Mouse (Mus musculus) lung, embryonic 15.5 days (tissue): ENCODE results near the gene Cnr2. TPM values are rescaled to one million over a fixed set of nuclear protein-coding genes. Genes with fewer than 3 reads are reported as not detected.

Experiments
- ATAC-seq: fragments of 200-750 bp; cut with Nextera tagmentation; 2 replicates; pipeline ENCODE4 v1.8.0; 2017; ENCODE audit warnings: moderate number of reproducible peaks, borderline replicate concordance; ENCODE audit not compliant: low FRiP score, low TSS enrichment; ENCODE audit errors: extremely low read depth
- H3K27ac ChIP-seq: fragments of 300-500 bp; sonication (generic); 2 replicates; pipeline ENCODE4 v1.5.1; 2015; ENCODE audit warnings: moderate library complexity, mild to moderate bottlenecking, inconsistent platforms
- H3K27me3 ChIP-seq: fragments of 300-500 bp; sonication (generic); 2 replicates; pipeline ENCODE4 v1.6.1; 2015; ENCODE audit warnings: inconsistent platforms
- H3K36me3 ChIP-seq: fragments of 300-500 bp; sonication (generic); 2 replicates; pipeline ENCODE4 v1.6.1; 2015; ENCODE audit warnings: inconsistent platforms
- H3K4me1 ChIP-seq: fragments of 300-500 bp; sonication (generic); 2 replicates; pipeline ENCODE4 v1.6.1; 2015; ENCODE audit warnings: inconsistent platforms
- H3K4me2 ChIP-seq: fragments of 300-500 bp; sonication (generic); 2 replicates; pipeline ENCODE4 v1.6.1; 2015; ENCODE audit warnings: inconsistent platforms, mild to moderate bottlenecking, moderate library complexity
- H3K4me3 ChIP-seq: fragments of 300-500 bp; sonication (generic); 2 replicates; pipeline ENCODE4 v1.5.1; 2015; ENCODE audit warnings: mild to moderate bottlenecking, inconsistent platforms
- H3K9ac ChIP-seq: fragments of 300-500 bp; sonication (generic); 2 replicates; pipeline ENCODE4 v1.6.1; 2015; ENCODE audit warnings: inconsistent platforms
- H3K9me3 ChIP-seq: fragments of 300-500 bp; sonication (generic); 2 replicates; pipeline ENCODE4 v1.6.1; 2016; ENCODE audit warnings: inconsistent platforms
- WGBS: fragments of 180-500 bp; shearing (Covaris S2); methylation state at CpG from one replicate; pipeline ENCODE4 v1.1.7; 2015; 5-methylcytosine and 5-hydroxymethylcytosine counted together
- polyA plus RNA-seq: library from polyadenylated mRNA; unstranded; fragments of >200 nt; fragmentation: Nextera tagmentation; extraction: Ambion mirVana; gene quantifications from 2 replicates; pipeline ENCODE4 v1.2.1, GENCODE M21; 2015

Gene Cnr2
- polyA plus RNA-seq, 1 experiment from 2014 or later: 0.80 TPM

- H3K4me1 ChIP-seq: peaks cover 17% of the 10 kb centered on the region
- no peaks in the 10 kb centered on the region for H3K27me3 ChIP-seq
- H3K9me3 ChIP-seq: no peaks in the 10 kb centered on the region
- 87% methylated on average over 5 of the region's 5 CpGs for WGBS
- no peak overlapping the region for H3K27ac ChIP-seq
- H3K36me3 ChIP-seq: peaks cover 22% of the 10 kb centered on the region
- no peak overlapping the region for H3K4me2 ChIP-seq
- H3K4me3 ChIP-seq: no peak overlapping the region
- H3K9ac ChIP-seq: no peak overlapping the region
- ATAC-seq: no peak
Observed at GRCm38 (mm10) chr4:135961709-135962108, 66.5 kb downstream of the Cnr2 start.

- H3K4me1 ChIP-seq: peaks cover 17% of the 10 kb centered on the region
- no peaks in the 10 kb centered on the region for H3K9me3 ChIP-seq
- H3K4me2 ChIP-seq: peak overlapping the region; percentile 94; the same call in 1 of the 2 replicates
- 78% methylated on average over 7 of the region's 7 CpGs for WGBS
- 0 out of 2 replicates have a peak overlapping the region, but pooled peaks have one; percentile 89 for H3K4me3 ChIP-seq
- H3K27ac ChIP-seq: 0 out of 2 replicates have a peak overlapping the region, but pooled peaks have one; percentile 93
- ATAC-seq: no peak
- peaks cover 27% of the 10 kb centered on the region for H3K36me3 ChIP-seq
- no peak overlapping the region for H3K9ac ChIP-seq
- H3K27me3 ChIP-seq: no peaks in the 10 kb centered on the region
Observed at GRCm38 (mm10) chr4:135962198-135962597, 67.0 kb downstream of the Cnr2 start.

GRCm38 (mm10) chr4:135962946-135963345 lies 67.8 kb downstream of the Cnr2 start:
- peak; percentile 2; the same call in 1 of the 2 replicates for ATAC-seq

GRCm38 (mm10) chr4:135963457-135964193 lies 68.4 kb downstream of the Cnr2 start, which contains the start of gene Gale:
Gene Gale, plus strand, starts transcription at chr4:135963727.
- Histone ChIP-seq H3K9ac (peak within 1 kb of the TSS; percentile 80), H3K27me3 (no peaks in the 10 kb centered on the region), H3K9me3 (no peaks in the 10 kb centered on the region), H3K4me3 (peak within 1 kb of the TSS; percentile 89), H3K27ac (peak within 1 kb of the TSS; percentile 93), H3K4me2 (peak within 1 kb of the TSS; percentile 94), H3K36me3 (peaks cover 41% of the 10 kb centered on the region), H3K4me1 (peaks cover 17% of the 10 kb centered on the region)
- under 1% methylated on average over 56 of the region's 56 CpGs for WGBS
- ATAC-seq: peak; percentile 91

More at GRCm38 (mm10) chr4:135962946-135963345, 67.8 kb downstream of the Cnr2 start:
- Histone ChIP-seq H3K9me3 (no peaks in the 10 kb centered on the region), H3K4me2 (peak overlapping the region; percentile 94), H3K27me3 (no peaks in the 10 kb centered on the region), H3K36me3 (peaks cover 34% of the 10 kb centered on the region), H3K4me3 (peak overlapping the region; percentile 89), H3K27ac (peak overlapping the region; percentile 93), H3K9ac (peak overlapping the region; percentile 80), H3K4me1 (peaks cover 17% of the 10 kb centered on the region)
- 5% methylated on average over 15 of the region's 15 CpGs for WGBS

GRCm38 (mm10) chr4:135964426-135964825 lies 69.2 kb downstream of the Cnr2 start:
- peak overlapping the region; percentile 89 for H3K4me3 ChIP-seq
- H3K27me3 ChIP-seq: no peaks in the 10 kb centered on the region
- no peaks in the 10 kb centered on the region for H3K9me3 ChIP-seq
- H3K4me2 ChIP-seq: peak overlapping the region; percentile 94
- 2% methylated on average over 12 of the region's 12 CpGs for WGBS
- H3K4me1 ChIP-seq: peaks cover 17% of the 10 kb centered on the region
- peaks cover 45% of the 10 kb centered on the region for H3K36me3 ChIP-seq
- H3K9ac ChIP-seq: peak overlapping the region; percentile 80
- no peak for ATAC-seq
- peak overlapping the region; percentile 69 for H3K27ac ChIP-seq

- Histone ChIP-seq H3K9ac (no peak overlapping the region), H3K4me1 (peaks cover 17% of the 10 kb centered on the region), H3K4me2 (peak overlapping the region; percentile 94), H3K27ac (no peak overlapping the region), H3K27me3 (no peaks in the 10 kb centered on the region), H3K9me3 (no peaks in the 10 kb centered on the region), H3K36me3 (peaks cover 45% of the 10 kb centered on the region), H3K4me3 (no peak overlapping the region)
- ATAC-seq: no peak
- WGBS: 79% methylated on average over 9 of the region's 9 CpGs
Observed at GRCm38 (mm10) chr4:135965113-135965512, 69.9 kb downstream of the Cnr2 start.

- peaks cover 45% of the 10 kb centered on the region for H3K36me3 ChIP-seq
- 88% methylated on average over 16 of the region's 16 CpGs for WGBS
Observed at GRCm38 (mm10) chr4:135966283-135966682, 71.1 kb downstream of the Cnr2 start.

GRCm38 (mm10) chr4:135967086-135967760 lies 72.0 kb downstream of the Cnr2 start:
- H3K4me1 ChIP-seq: peaks cover 30% of the 10 kb centered on the region
- no peak overlapping the region for H3K27ac ChIP-seq
- 84% methylated on average over 18 of the region's 18 CpGs for WGBS
- no peaks in the 10 kb centered on the region for H3K27me3 ChIP-seq
- H3K4me3 ChIP-seq: no peak overlapping the region
- H3K9me3 ChIP-seq: no peaks in the 10 kb centered on the region
- ATAC-seq: no peak
- peaks cover 45% of the 10 kb centered on the region for H3K36me3 ChIP-seq
- no peak overlapping the region for H3K9ac ChIP-seq
- H3K4me2 ChIP-seq: no peak overlapping the region

More at GRCm38 (mm10) chr4:135966283-135966682, 71.1 kb downstream of the Cnr2 start:
- Histone ChIP-seq H3K4me3 (no peak overlapping the region), H3K27ac (no peak overlapping the region), H3K4me2 (no peak overlapping the region), H3K9me3 (no peaks in the 10 kb centered on the region), H3K4me1 (peaks cover 24% of the 10 kb centered on the region), H3K9ac (no peak overlapping the region), H3K27me3 (no peaks in the 10 kb centered on the region)
- no peak for ATAC-seq

- ATAC-seq: no peak
- no peak overlapping the region for H3K27ac ChIP-seq
- 51% methylated on average over 19 of the region's 19 CpGs for WGBS
Observed at GRCm38 (mm10) chr4:135968271-135968869, 73.2 kb downstream of the Cnr2 start.

GRCm38 (mm10) chr4:135969070-135969750 lies 74.0 kb downstream of the Cnr2 start:
- peaks cover 47% of the 10 kb centered on the region for H3K36me3 ChIP-seq
- no peak overlapping the region for H3K27ac ChIP-seq
- H3K4me2 ChIP-seq: no peak overlapping the region
- peaks cover 24% of the 10 kb centered on the region for H3K4me1 ChIP-seq
- no peaks in the 10 kb centered on the region for H3K27me3 ChIP-seq
- no peak overlapping the region for H3K9ac ChIP-seq
- H3K9me3 ChIP-seq: no peaks in the 10 kb centered on the region
- 83% methylated on average over 13 of the region's 13 CpGs for WGBS
- ATAC-seq: no peak
- no peak overlapping the region for H3K4me3 ChIP-seq

More at GRCm38 (mm10) chr4:135968271-135968869, 73.2 kb downstream of the Cnr2 start:
- Histone ChIP-seq H3K36me3 (peaks cover 45% of the 10 kb centered on the region), H3K4me1 (peaks cover 26% of the 10 kb centered on the region), H3K9ac (no peak overlapping the region), H3K9me3 (no peaks in the 10 kb centered on the region), H3K4me2 (no peak overlapping the region), H3K27me3 (no peaks in the 10 kb centered on the region), H3K4me3 (no peak overlapping the region)
